Mouse (Mus musculus) kidney, embryonic 15.5 days (tissue): ENCODE measurements around the gene Trpm1. TPM values are rescaled to one million over a fixed set of nuclear protein-coding genes. Genes with fewer than 3 reads are reported as not detected.
"Not testable (repeated sequence)": the region's sequence is repeated elsewhere in the genome, so short reads cannot be mapped to it uniquely, and the experiment has no call there.

Experiments
- ATAC-seq: fragments of 200-750 bp; cut with Nextera tagmentation; replicated peaks from 2 replicates; pipeline ENCODE4 v1.8.0; 2017; ENCODE audit warnings: moderate TSS enrichment; ENCODE audit not compliant: low FRiP score
- H3K27ac ChIP-seq: fragments of 300-500 bp; sonication (generic); 2 replicates; pipeline ENCODE4 v1.5.1; 2015; ENCODE audit warnings: mild to moderate bottlenecking, inconsistent platforms
- H3K27me3 ChIP-seq: fragments of 300-500 bp; sonication (generic); 2 replicates; pipeline ENCODE4 v1.6.1; 2015; ENCODE audit warnings: inconsistent platforms
- H3K36me3 ChIP-seq: fragments of 300-500 bp; sonication (generic); 2 replicates; pipeline ENCODE4 v1.6.1; 2015; ENCODE audit warnings: inconsistent platforms
- H3K4me1 ChIP-seq: fragments of 300-500 bp; sonication (generic); 2 replicates; pipeline ENCODE4 v1.6.1; 2015; ENCODE audit warnings: inconsistent platforms
- H3K4me2 ChIP-seq: fragments of 300-500 bp; sonication (generic); 2 replicates; pipeline ENCODE4 v1.6.1; 2015; ENCODE audit warnings: moderate library complexity, mild to moderate bottlenecking, inconsistent platforms
- H3K4me3 ChIP-seq: fragments of 300-500 bp; sonication (generic); replicated peaks from 2 replicates; pipeline ENCODE4 v1.5.1; 2015; ENCODE audit warnings: mild to moderate bottlenecking, inconsistent platforms
- H3K9ac ChIP-seq: fragments of 300-500 bp; sonication (generic); 2 replicates; pipeline ENCODE4 v1.6.1; 2015; ENCODE audit warnings: mild to moderate bottlenecking, inconsistent platforms
- H3K9me3 ChIP-seq: fragments of 300-500 bp; sonication (generic); replicated peaks from 2 replicates; pipeline ENCODE4 v1.6.1; 2016; ENCODE audit warnings: inconsistent platforms
- WGBS: fragments of 180-500 bp; shearing (Covaris S2); methylation state at CpG from one replicate; pipeline ENCODE4 v1.1.7; 2015; ENCODE audit warnings: mixed read lengths; 5-methylcytosine and 5-hydroxymethylcytosine counted together
- polyA plus RNA-seq: library from polyadenylated mRNA; unstranded; fragments of >200 nt; fragmentation: Nextera tagmentation; extraction: Ambion mirVana; gene quantifications from 2 replicates; pipeline ENCODE4 v1.2.1, GENCODE M21; 2015

The Trpm1 gene
- polyA plus RNA-seq, result not detected in 2 replicates

GRCm38 (mm10) chr7:64153535-64153934 lies at the start of gene Trpm1:
TSS of gene Trpm1 (plus strand) at chr7:64153835.
- Histone ChIP-seq H3K9ac (no peak within 1 kb of the TSS), H3K4me1 (peaks cover 12% of the 10 kb centered on the region), H3K27me3 (no peaks in the 10 kb centered on the region), H3K4me2 (no peak within 1 kb of the TSS), H3K4me3 (no peak within 1 kb of the TSS), H3K36me3 (no peaks in the 10 kb centered on the region), H3K9me3 (no peaks in the 10 kb centered on the region), H3K27ac (no peak within 1 kb of the TSS)
- WGBS, result 86% methylated on average over 2 of the region's 2 CpGs
- ATAC-seq, result no peak

- Histone ChIP-seq H3K36me3 (no peaks in the 10 kb centered on the region), H3K27me3 (no peaks in the 10 kb centered on the region), H3K4me1 (no peaks in the 10 kb centered on the region), H3K9me3 (no peaks in the 10 kb centered on the region), H3K4me3 (no peak overlapping the region), H3K4me2 (no peak overlapping the region), H3K27ac (no peak overlapping the region), H3K9ac (no peak overlapping the region)
- no peak for ATAC-seq
- WGBS, result 89% methylated on average over 9 of the region's 9 CpGs
Measured at GRCm38 (mm10) chr7:64122131-64122715, 31.4 kb upstream of the Trpm1 start.

GRCm38 (mm10) chr7:64123721-64124120 lies 29.9 kb upstream of the Trpm1 start:
- Histone ChIP-seq H3K36me3 (no peaks in the 10 kb centered on the region), H3K27ac (no peak overlapping the region), H3K9ac (no peak overlapping the region), H3K27me3 (no peaks in the 10 kb centered on the region), H3K4me2 (no peak overlapping the region), H3K4me3 (no peak overlapping the region), H3K9me3 (no peaks in the 10 kb centered on the region), H3K4me1 (no peaks in the 10 kb centered on the region)
- no peak for ATAC-seq
- WGBS, result 88% methylated on average over 4 of the region's 4 CpGs

GRCm38 (mm10) chr7:64125994-64126393 lies 27.6 kb upstream of the Trpm1 start:
- H3K27me3 ChIP-seq, H3K9me3 ChIP-seq, ATAC-seq, H3K4me3 ChIP-seq, H3K36me3 ChIP-seq, H3K4me2 ChIP-seq, H3K27ac ChIP-seq, H3K4me1 ChIP-seq, H3K9ac ChIP-seq: not testable (repeated sequence)
- WGBS, result 86% methylated on average over 9 of the region's 9 CpGs

GRCm38 (mm10) chr7:64139866-64140265 lies 13.8 kb upstream of the Trpm1 start:
- ATAC-seq, result no peak
- Histone ChIP-seq H3K4me3 (no peak overlapping the region), H3K27me3 (no peaks in the 10 kb centered on the region), H3K4me2 (no peak overlapping the region), H3K9ac (no peak overlapping the region), H3K4me1 (no peaks in the 10 kb centered on the region), H3K9me3 (no peaks in the 10 kb centered on the region), H3K36me3 (no peaks in the 10 kb centered on the region), H3K27ac (no peak overlapping the region)
- WGBS, result 72% methylated on average over 2 of the region's 2 CpGs

- Histone ChIP-seq H3K9ac (no peak overlapping the region), H3K27ac (no peak overlapping the region), H3K27me3 (no peaks in the 10 kb centered on the region), H3K4me1 (no peaks in the 10 kb centered on the region), H3K4me2 (no peak overlapping the region), H3K36me3 (no peaks in the 10 kb centered on the region), H3K9me3 (no peaks in the 10 kb centered on the region), H3K4me3 (no peak overlapping the region)
- no peak for ATAC-seq
- 84% methylated on average over 19 of the region's 19 CpGs for WGBS
Measured at GRCm38 (mm10) chr7:64141301-64142032, 12.2 kb upstream of the Trpm1 start.

GRCm38 (mm10) chr7:64149337-64149736 lies 4.3 kb upstream of the Trpm1 start:
- Histone ChIP-seq H3K27ac (no peak overlapping the region), H3K36me3 (no peaks in the 10 kb centered on the region), H3K4me1 (no peaks in the 10 kb centered on the region), H3K4me2 (no peak overlapping the region), H3K9ac (no peak overlapping the region), H3K4me3 (no peak overlapping the region), H3K27me3 (no peaks in the 10 kb centered on the region), H3K9me3 (no peaks in the 10 kb centered on the region)
- ATAC-seq, result no peak
- WGBS, result 74% methylated on average over 2 of the region's 2 CpGs

- no peak overlapping the region for H3K4me2 ChIP-seq
- no peak overlapping the region for H3K4me3 ChIP-seq
- no peaks in the 10 kb centered on the region for H3K36me3 ChIP-seq
- H3K4me1 ChIP-seq, result no peaks in the 10 kb centered on the region
- H3K27ac ChIP-seq, result no peak overlapping the region
- no peak for ATAC-seq
- H3K9ac ChIP-seq, result no peak overlapping the region
- H3K9me3 ChIP-seq, result no peaks in the 10 kb centered on the region
- WGBS, result 39% methylated on average over 2 of the region's 2 CpGs
- H3K27me3 ChIP-seq, result no peaks in the 10 kb centered on the region
Measured at GRCm38 (mm10) chr7:64149747-64150146, 3.9 kb upstream of the Trpm1 start.

GRCm38 (mm10) chr7:64150436-64151080 lies 3.1 kb upstream of the Trpm1 start:
- 60% methylated on average over 6 of the region's 6 CpGs for WGBS
- Histone ChIP-seq H3K9me3 (no peaks in the 10 kb centered on the region), H3K27ac (no peak overlapping the region)

GRCm38 (mm10) chr7:64155226-64155625 lies 1.6 kb downstream of the Trpm1 start:
- Histone ChIP-seq H3K4me3 (peak overlapping the region; percentile 16; the same call in 1 of the 2 replicates), H3K27me3 (no peaks in the 10 kb centered on the region), H3K9ac (no peak overlapping the region), H3K4me1 (peaks cover 17% of the 10 kb centered on the region), H3K27ac (no peak overlapping the region), H3K36me3 (no peaks in the 10 kb centered on the region), H3K4me2 (peak overlapping the region; percentile 47), H3K9me3 (no peaks in the 10 kb centered on the region)
- 0 out of 2 replicates have a peak, but pooled peaks have one; percentile 10 for ATAC-seq
- 68% methylated on average over 4 of the region's 4 CpGs for WGBS

More at GRCm38 (mm10) chr7:64150436-64151080, 3.1 kb upstream of the Trpm1 start:
- H3K4me3 ChIP-seq, result no peak overlapping the region
- H3K27me3 ChIP-seq, result no peaks in the 10 kb centered on the region
- ATAC-seq, result no peak
- no peak overlapping the region for H3K4me2 ChIP-seq
- H3K36me3 ChIP-seq, result no peaks in the 10 kb centered on the region
- no peak overlapping the region for H3K9ac ChIP-seq
- peaks cover 5% of the 10 kb centered on the region; the same call in 1 of the 2 replicates for H3K4me1 ChIP-seq

GRCm38 (mm10) chr7:64155687-64156086 lies 2.1 kb downstream of the Trpm1 start:
- Histone ChIP-seq H3K9ac (no peak overlapping the region), H3K4me2 (peak overlapping the region; percentile 47), H3K4me1 (peaks cover 17% of the 10 kb centered on the region), H3K27me3 (no peaks in the 10 kb centered on the region), H3K36me3 (no peaks in the 10 kb centered on the region), H3K4me3 (peak overlapping the region; percentile 16), H3K27ac (no peak overlapping the region), H3K9me3 (no peaks in the 10 kb centered on the region)
- WGBS, result 4% methylated on average over 10 of the region's 10 CpGs
- peak; percentile 91 for ATAC-seq

GRCm38 (mm10) chr7:64156271-64156911 lies 2.8 kb downstream of the Trpm1 start:
- Histone ChIP-seq H3K36me3 (no peaks in the 10 kb centered on the region), H3K4me2 (no peak overlapping the region), H3K9ac (no peak overlapping the region), H3K9me3 (no peaks in the 10 kb centered on the region), H3K27me3 (no peaks in the 10 kb centered on the region), H3K27ac (no peak overlapping the region), H3K4me1 (peaks cover 17% of the 10 kb centered on the region), H3K4me3 (no peak overlapping the region)
- peak; percentile 23; the same call in 1 of the 2 replicates for ATAC-seq
- WGBS, result 73% methylated on average over 5 of the region's 5 CpGs
